In the genomic region with DNA sequence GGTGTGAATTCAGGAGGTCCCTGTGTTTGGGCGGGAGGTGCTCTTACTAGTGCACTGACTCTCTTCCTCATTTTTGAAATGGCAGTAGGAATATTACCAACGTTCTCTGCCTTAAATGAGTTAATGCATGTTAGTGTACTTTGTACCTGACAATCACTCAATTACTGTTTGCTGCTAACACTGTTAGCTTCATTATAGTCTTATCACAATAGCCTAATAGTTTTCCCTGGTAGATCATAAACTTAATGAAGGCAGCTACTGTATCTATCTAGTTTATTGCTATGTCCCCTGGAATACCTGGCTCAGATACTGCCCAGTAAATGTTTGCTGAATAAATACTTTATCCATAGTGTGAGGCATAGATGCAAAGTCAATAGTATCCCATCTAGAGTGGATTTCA, we compare ENCODE assay signal across 41 mouse cellular contexts. TPM values are rescaled to one million over a fixed set of nuclear protein-coding genes. Genes with fewer than 3 reads are reported as not detected.
"Had no signal": no experiment of that assay in that cellular context is flagged by ENCODE, and none has a peak within 500 bp of the region (broad histone marks: within the 10 kb centered on the region; RNA-seq: fewer than 3 reads in every experiment).

No protein-coding gene starts in this region.

- H3K4me3 ChIP-seq: heart, embryonic 10.5 days; heart, embryonic 12.5 days; heart, embryonic 13.5 days; heart, embryonic 15.5 days; hindbrain, embryonic 10.5 days; hindbrain, embryonic 12.5 days; hindbrain, embryonic 13.5 days; hindbrain, embryonic 15.5 days; kidney, embryonic 15.5 days; layer of hippocampus, adult 2 months; left cerebral cortex, adult 2 months had no signal

- H3K27ac ChIP-seq: heart, embryonic 10.5 days; heart, embryonic 13.5 days; heart, embryonic 15.5 days; hindbrain, embryonic 10.5 days; hindbrain, embryonic 12.5 days; hindbrain, embryonic 13.5 days; hindbrain, embryonic 14.5 days; hindbrain, embryonic 15.5 days; hindbrain, postnatal 0 days; kidney, embryonic 15.5 days; kidney, postnatal 0 days; layer of hippocampus, adult 2 months; left cerebral cortex, adult 2 months had no signal

- H3K36me3 ChIP-seq: heart, embryonic 10.5 days; heart, embryonic 12.5 days; heart, embryonic 13.5 days; heart, embryonic 15.5 days; hindbrain, embryonic 10.5 days; hindbrain, embryonic 12.5 days; hindbrain, embryonic 13.5 days; hindbrain, embryonic 15.5 days; kidney, embryonic 15.5 days had no signal

- DNase-seq: heart, postnatal 10 days; heart, postnatal 14 days; heart, postnatal 36 days; heart, postnatal 4 days; kidney, adult 11 months; kidney, adult 18-20 months; kidney, adult 2 months; kidney, adult 8-10 months; kidney, adult 9 months; kidney, postnatal 10 days; kidney, postnatal 14 days; kidney, postnatal 25 days; kidney, postnatal 36 days; kidney, postnatal 4 days; layer of hippocampus, adult 9-11 months; layer of hippocampus, postnatal 36 days had no signal

- H3K27me3 ChIP-seq: heart, embryonic 15.5 days; hindbrain, embryonic 15.5 days had no signal

- ATAC-seq: hindbrain, embryonic 16.5 days; hindbrain, postnatal 0 days; inflammation-experienced regulatory T-cells, adult 6 months had no signal

- H3K9me3 ChIP-seq: heart, embryonic 10.5 days; heart, embryonic 12.5 days; heart, embryonic 13.5 days; heart, embryonic 15.5 days; hindbrain, embryonic 10.5 days; hindbrain, embryonic 12.5 days; hindbrain, embryonic 13.5 days; hindbrain, embryonic 15.5 days; kidney, embryonic 15.5 days had no signal

- H3K4me1 ChIP-seq: heart, embryonic 10.5 days; heart, embryonic 12.5 days; heart, embryonic 13.5 days; heart, embryonic 15.5 days; hindbrain, embryonic 10.5 days; hindbrain, embryonic 12.5 days; hindbrain, embryonic 13.5 days; hindbrain, embryonic 15.5 days; kidney, embryonic 15.5 days had no signal

- H3K4me2 ChIP-seq: heart, embryonic 11.5 days; heart, embryonic 12.5 days; heart, embryonic 13.5 days; heart, embryonic 15.5 days; hindbrain, embryonic 12.5 days; hindbrain, embryonic 13.5 days; hindbrain, embryonic 14.5 days; hindbrain, embryonic 15.5 days; kidney, embryonic 15.5 days had no signal

- H3K9ac ChIP-seq: heart, embryonic 12.5 days; heart, embryonic 13.5 days; heart, embryonic 15.5 days; hindbrain, embryonic 12.5 days; hindbrain, embryonic 13.5 days; hindbrain, embryonic 14.5 days; hindbrain, embryonic 15.5 days; kidney, embryonic 15.5 days had no signal

RNA-seq across cellular contexts. Expression of a gene that starts 15.2 kb away (rescaled TPM):
- total RNA-seq: heart, postnatal 10 days; heart, postnatal 14 days; heart, postnatal 25 days; heart, postnatal 36 days; heart, postnatal 4 days; hematopoietic stem cell, adult 5-6 weeks; layer of hippocampus, adult 2 months had no signal
- polyA plus RNA-seq: heart, embryonic 10.5 days; heart, embryonic 11.5 days; heart, embryonic 12.5 days; heart, embryonic 13.5 days; heart, embryonic 14.5 days; heart, embryonic 15.5 days; heart, embryonic 16.5 days; heart, postnatal 0 days; inflammation-experienced regulatory T-cells, adult 6 months; intestine, embryonic 14.5 days; kidney, adult 2 months; kidney, embryonic 14.5 days; kidney, postnatal 0 days; large intestine, adult 2 months had no signal
